Mouse (Mus musculus) macrophage (primary cell): ENCODE measurements around the gene Loxl3. TPM values are rescaled to one million over a fixed set of nuclear protein-coding genes. Genes with fewer than 3 reads are reported as not detected.

Experiments used
- H3K27ac ChIP-seq: fragments of 350-480 bp; formaldehyde crosslinking; 2 replicates; pipeline ENCODE4 v1.9.0; 2021
- H3K36me3 ChIP-seq: fragments of 350-480 bp; formaldehyde crosslinking; 2 replicates; pipeline ENCODE4 v1.9.0; 2021; ENCODE audit errors: inconsistent target
- H3K4me3 ChIP-seq: fragments of 350-480 bp; formaldehyde crosslinking; 2 replicates; pipeline ENCODE4 v1.9.0; 2021; ENCODE audit errors: inconsistent target
- H3K79me2 ChIP-seq: fragments of 350-480 bp; formaldehyde crosslinking; 2 replicates; pipeline ENCODE4 v1.9.0; 2021; ENCODE audit errors: inconsistent target
- WGBS: methylation state at CpG from one replicate; pipeline ENCODE4 v1.1.7; 2026; ENCODE audit warnings: inconsistent platforms; ENCODE audit not compliant: missing documents; 5-methylcytosine and 5-hydroxymethylcytosine counted together
- polyA plus RNA-seq: library from polyadenylated mRNA; stranded (reverse); fragments of 250-400 nt; gene quantifications from 3 replicates; pipeline ENCODE4 v1.2.4, GENCODE M21; 2018; ENCODE audit warnings: inconsistent platforms
- total RNA-seq, 78 experiments: library from RNA; depleted of rRNA; stranded (reverse); fragments of 250-400 nt; gene quantifications; 1 replicate in 9 of 78; 2 replicates in 24 of 78; 3 replicates in 43 of 78; 4 replicates in 2 of 78; pipeline ENCODE4 v1.2.4; 2018; ENCODE audit warnings: inconsistent platforms in 56 of 78

Loxl3 gene
- total RNA-seq (2018; cell fraction: chromatin; rRNA removed), result 100 to 1,000 TPM in 5 of 26 experiments, 10 to 100 TPM in 18, 1 to 10 TPM in 3; 5.5 to 136 (median 38.4) TPM
- 10 to 100 TPM in 9 of 26 experiments, 1 to 10 TPM in 17; 1.6 to 18.5 (median 5.9) TPM for total RNA-seq (2018; cell fraction: cytosol; rRNA removed)
- total RNA-seq (2018; cell fraction: nucleus; rRNA removed), result 10 to 100 TPM in 22 of 26 experiments, 1 to 10 TPM in 4; 4.2 to 87.4 (median 28.4) TPM
- 6.0 to 8.2 TPM (median 7.6 TPM) in 3 replicates for polyA plus RNA-seq

DNA sequence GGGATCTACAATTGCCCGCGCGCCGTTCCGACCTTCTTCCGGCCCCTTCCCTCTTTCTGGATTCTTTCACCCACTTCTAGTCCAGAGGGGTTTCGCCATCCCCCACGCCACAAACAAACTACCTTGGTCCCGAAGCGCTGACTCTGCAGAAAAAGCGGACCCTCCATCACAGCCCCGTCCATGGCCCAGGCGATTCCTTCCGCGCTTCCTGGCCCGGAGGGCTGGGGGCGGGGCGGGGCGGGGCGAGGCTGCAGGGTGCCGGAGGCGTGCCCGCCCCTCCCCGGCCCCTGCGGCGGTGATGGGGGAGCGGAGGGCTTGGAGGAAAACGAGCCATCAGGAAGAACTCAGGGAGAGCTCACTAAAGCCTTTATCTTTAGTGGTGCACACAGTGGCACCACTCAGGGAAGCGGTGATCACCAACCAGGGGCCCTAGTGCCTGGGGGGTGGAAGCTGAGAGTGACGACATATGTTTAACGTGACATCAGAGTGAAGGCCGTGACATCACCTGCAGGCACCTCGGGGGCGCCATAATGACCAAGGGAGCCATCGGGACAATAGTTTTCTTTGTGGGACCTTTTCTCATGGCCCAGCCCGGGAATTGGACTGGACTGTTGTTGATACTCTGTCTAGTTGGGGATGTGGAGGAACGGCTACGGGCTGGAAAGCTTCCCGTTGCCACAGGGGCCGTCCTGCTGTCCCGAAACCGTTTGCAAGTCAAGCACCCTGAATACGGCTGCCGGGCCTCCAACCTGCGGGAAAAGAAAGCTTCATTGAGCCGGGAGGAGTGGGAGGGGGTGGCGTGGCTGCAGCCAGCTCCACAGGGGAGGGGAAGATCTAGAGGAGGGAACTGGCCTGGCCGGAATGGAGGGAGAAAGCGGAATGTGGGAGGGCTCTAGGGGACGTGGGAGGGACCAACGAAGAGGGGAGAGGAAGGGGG, at the start of gene Loxl3, which contains the start of gene Dok1:
Gene Loxl3 (plus strand): TSS at position 925 of the 937 bp plus-strand sequence.
Gene Dok1 (minus strand): TSS at position 223 of the 937 bp plus-strand sequence.
- Histone ChIP-seq H3K4me3 (peak within 1 kb of the TSS; percentile 99), H3K36me3 (peaks cover 24% of the 10 kb centered on the region; the same call in 1 of the 2 replicates), H3K79me2 (peaks cover 25% of the 10 kb centered on the region), H3K27ac (peak within 1 kb of the TSS; percentile 95)
- WGBS, result 3% methylated on average over 44 of the region's 51 CpGs

DNA sequence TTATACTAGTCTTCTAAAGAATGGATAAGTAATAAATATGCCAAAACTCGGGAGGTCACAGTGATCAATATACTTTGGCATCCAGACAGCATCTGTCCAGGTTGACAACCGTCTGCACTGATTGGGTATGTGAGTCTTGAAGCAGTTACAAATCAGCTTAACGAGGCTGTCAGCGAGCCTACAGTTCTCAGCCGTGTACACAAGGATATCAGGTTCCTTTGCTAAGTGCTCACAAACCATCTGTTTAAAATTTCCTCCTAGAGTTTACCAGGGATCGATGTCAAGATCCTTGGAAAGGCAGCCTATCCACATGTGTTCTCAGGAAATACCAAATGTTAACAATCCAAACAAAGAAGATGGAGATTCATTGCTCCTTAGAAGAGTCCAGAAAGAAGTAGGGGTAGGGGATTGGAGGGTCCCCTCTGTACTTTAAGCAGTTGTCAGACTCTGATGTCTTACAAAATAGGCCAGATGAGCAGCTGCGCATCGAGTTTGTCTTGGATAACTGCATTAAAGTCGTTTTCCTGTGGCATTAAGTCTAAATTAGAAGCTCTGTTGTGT, 46.5 kb upstream of the Loxl3 start:
- H3K4me3 ChIP-seq, result no peak overlapping the region
- no peak overlapping the region for H3K27ac ChIP-seq
- no peaks in the 10 kb centered on the region for H3K79me2 ChIP-seq
- 85% methylated on average over 9 of the region's 9 CpGs for WGBS
- no peaks in the 10 kb centered on the region for H3K36me3 ChIP-seq

DNA sequence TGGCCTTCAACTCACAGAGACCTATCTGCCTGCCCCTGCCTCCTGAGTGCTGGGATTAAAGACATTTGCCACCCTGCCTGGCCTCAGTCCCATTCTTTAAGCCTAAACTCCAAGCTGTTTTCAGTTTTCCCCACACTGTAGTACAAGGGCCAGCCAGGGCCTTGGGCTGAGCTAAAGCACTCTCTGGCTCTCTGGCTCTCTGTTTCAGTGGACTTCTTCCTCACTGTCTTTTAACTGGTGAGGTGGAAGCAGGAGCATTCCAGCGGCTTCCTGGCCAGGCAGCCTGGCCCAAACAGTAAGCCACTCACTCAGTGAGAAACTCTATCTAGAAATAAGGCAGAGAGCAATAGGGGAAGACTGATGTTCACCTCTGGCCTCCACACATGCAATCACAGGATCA, 40.3 kb upstream of the Loxl3 start:
- H3K36me3 ChIP-seq, result no peaks in the 10 kb centered on the region
- no peak overlapping the region for H3K4me3 ChIP-seq
- H3K27ac ChIP-seq, result no peak overlapping the region
- no peaks in the 10 kb centered on the region for H3K79me2 ChIP-seq
- 93% methylated on average over 1 of the region's 1 CpGs for WGBS

DNA sequence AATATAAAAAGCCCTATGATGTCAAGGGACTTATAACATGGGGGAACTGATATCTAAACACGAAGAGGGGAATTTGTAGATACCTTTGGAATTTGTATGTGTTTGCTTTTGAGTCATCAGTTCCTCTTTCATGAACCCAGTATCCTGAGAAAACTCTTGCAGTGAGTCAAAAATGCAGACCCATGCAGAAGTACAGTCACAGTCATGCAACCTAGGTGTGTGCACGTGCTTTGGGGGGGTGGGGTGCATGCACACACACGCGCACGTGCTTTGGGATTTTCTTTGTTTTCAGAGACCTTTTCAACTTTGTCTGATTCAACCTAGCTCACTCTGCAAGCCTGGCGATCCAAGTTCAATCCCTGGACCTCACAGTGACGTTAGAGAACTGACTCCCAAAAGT, 39.6 kb upstream of the Loxl3 start:
- 74% methylated on average over 7 of the region's 7 CpGs for WGBS
- Histone ChIP-seq H3K27ac (no peak overlapping the region), H3K4me3 (no peak overlapping the region), H3K36me3 (no peaks in the 10 kb centered on the region), H3K79me2 (no peaks in the 10 kb centered on the region)

GRCm38 (mm10) chr6:82996740-82997315, 37.1 kb upstream of the Loxl3 start:
- Histone ChIP-seq H3K4me3 (no peak overlapping the region; the same call in 1 of the 2 replicates), H3K27ac (peak overlapping the region; percentile 99), H3K36me3 (no peaks in the 10 kb centered on the region), H3K79me2 (peaks cover 2% of the 10 kb centered on the region)
- under 1% methylated on average over 11 of the region's 11 CpGs for WGBS

DNA sequence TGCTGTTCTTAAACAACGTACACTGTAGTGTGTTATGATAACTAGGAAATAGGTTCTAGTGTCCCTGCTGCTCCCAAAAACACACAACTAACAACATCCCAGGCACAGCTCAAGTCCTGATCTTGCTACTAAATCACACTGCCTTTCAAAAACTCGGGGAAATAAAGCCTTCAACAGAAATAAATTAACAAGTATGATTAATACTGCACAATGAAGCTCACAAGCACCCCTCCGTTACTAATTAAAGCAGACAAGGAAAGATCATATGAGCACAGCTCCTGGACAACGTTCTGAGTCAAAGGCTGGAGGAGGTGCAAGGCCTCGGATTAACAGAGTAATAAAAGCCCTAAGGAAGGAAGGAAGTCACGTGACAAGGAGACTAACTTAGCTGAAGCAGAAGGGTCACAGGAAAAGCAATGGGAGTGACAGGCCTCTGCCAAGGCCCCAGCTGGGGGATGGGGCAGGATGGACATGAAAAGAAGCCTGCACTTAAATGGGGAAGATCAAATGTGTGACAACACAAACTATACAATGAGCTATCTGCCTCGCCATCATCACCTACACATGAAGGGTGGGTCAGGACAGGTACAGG, 36.4 kb upstream of the Loxl3 start:
- Histone ChIP-seq H3K27ac (peak overlapping the region; percentile 99), H3K79me2 (peaks cover 10% of the 10 kb centered on the region), H3K4me3 (no peak overlapping the region; the same call in 1 of the 2 replicates), H3K36me3 (no peaks in the 10 kb centered on the region)
- 4% methylated on average over 7 of the region's 7 CpGs for WGBS

GRCm38 (mm10) chr6:82998326-82998725, 35.6 kb upstream of the Loxl3 start:
- H3K27ac ChIP-seq, result peak overlapping the region; percentile 99
- H3K79me2 ChIP-seq, result peaks cover 16% of the 10 kb centered on the region
- no peaks in the 10 kb centered on the region for H3K36me3 ChIP-seq
- 88% methylated on average over 4 of the region's 4 CpGs for WGBS
- H3K4me3 ChIP-seq, result no peak overlapping the region

GRCm38 (mm10) chr6:82999986-83000385, 34.0 kb upstream of the Loxl3 start:
- no peak overlapping the region for H3K4me3 ChIP-seq
- no peak overlapping the region for H3K27ac ChIP-seq
- WGBS, result 90% methylated on average over 8 of the region's 8 CpGs
- H3K36me3 ChIP-seq, result no peaks in the 10 kb centered on the region
- peaks cover 29% of the 10 kb centered on the region for H3K79me2 ChIP-seq

GRCm38 (mm10) chr6:83003082-83003481, 30.9 kb upstream of the Loxl3 start:
- Histone ChIP-seq H3K27ac (peak overlapping the region; percentile 99), H3K36me3 (no peaks in the 10 kb centered on the region), H3K79me2 (peaks cover 29% of the 10 kb centered on the region), H3K4me3 (peak overlapping the region; percentile 48; the same call in 1 of the 2 replicates)
- WGBS, result 71% methylated on average over 1 of the region's 1 CpGs

GRCm38 (mm10) chr6:83003850-83004249, 30.1 kb upstream of the Loxl3 start:
- 91% methylated on average over 5 of the region's 5 CpGs for WGBS
- H3K27ac ChIP-seq, result peak overlapping the region; percentile 99
- no peaks in the 10 kb centered on the region for H3K36me3 ChIP-seq
- H3K4me3 ChIP-seq, result peak overlapping the region; percentile 48
- peaks cover 29% of the 10 kb centered on the region for H3K79me2 ChIP-seq

DNA sequence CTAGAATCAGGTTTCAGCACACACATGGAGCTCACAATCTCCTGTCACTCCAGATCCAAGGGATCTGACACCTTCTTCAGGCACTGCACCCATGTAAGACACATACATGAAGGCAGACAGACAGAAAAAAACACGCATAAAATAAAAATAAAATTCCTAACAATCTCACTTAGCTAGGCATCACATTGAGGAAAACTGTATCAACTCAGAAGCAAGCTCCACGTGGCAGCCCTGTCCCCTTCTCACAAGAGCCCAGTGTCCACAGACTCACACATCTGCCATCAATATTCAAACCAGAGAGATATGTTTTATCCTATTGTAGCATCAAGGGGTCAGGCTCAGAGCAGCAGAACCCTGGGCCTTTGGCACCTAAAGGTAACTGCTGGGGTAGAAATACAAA, 29.7 kb upstream of the Loxl3 start:
- peaks cover 29% of the 10 kb centered on the region for H3K79me2 ChIP-seq
- H3K27ac ChIP-seq, result peak overlapping the region; percentile 99
- peak overlapping the region; percentile 48 for H3K4me3 ChIP-seq
- H3K36me3 ChIP-seq, result no peaks in the 10 kb centered on the region
- 40% methylated on average over 2 of the region's 2 CpGs for WGBS

DNA sequence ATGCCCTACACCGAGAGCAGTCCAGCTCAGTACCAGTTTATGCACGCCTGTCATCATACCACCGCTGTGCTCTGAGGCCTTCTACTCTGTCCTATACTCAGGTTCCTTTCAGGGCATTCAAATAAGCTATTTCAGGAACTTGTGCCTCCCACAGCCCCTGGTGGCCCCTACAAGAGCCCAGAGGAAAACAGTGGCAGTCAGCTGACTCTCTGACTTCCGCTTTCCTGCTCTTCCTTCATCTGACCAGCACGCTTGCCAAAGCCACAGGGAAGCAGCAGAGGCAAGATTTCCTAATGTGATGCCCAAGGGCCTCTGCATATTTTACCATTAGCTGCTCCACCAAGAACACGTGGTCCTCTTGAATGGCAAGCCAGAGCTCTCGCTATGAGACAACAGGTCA, 29.1 kb upstream of the Loxl3 start:
- Histone ChIP-seq H3K79me2 (peaks cover 29% of the 10 kb centered on the region), H3K4me3 (peak overlapping the region; percentile 48), H3K36me3 (no peaks in the 10 kb centered on the region), H3K27ac (peak overlapping the region; percentile 99)
- WGBS, result under 1% methylated on average over 7 of the region's 7 CpGs

DNA sequence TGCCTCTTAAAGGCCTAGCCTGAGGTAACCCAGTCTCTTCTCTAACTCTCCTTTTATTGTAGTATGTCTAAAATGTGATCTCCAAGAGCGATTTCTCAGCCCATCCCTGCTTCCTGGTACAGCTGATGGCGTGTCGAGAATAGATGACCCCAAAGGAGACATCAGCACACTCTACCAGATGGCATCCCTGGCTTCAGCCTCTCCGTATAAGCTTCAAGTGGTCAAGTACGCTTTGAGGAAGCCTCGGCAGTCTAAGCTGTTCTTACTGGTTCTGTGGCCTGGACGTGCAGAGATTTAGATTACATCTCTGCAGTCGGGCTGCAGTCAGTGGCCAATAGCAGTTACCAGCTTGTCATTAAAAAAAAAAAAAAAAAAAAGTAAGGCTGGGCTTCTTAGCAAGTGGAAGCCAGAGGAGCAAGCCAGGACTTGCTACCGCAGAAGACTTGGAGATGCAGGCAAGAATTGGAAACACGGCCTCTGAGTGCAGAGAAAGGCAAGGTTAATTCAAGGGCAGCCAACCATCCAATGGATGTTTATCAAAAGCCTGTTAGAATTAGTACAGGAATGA, 28.4 kb upstream of the Loxl3 start:
- Histone ChIP-seq H3K27ac (peak overlapping the region; percentile 99), H3K4me3 (no peak overlapping the region), H3K36me3 (no peaks in the 10 kb centered on the region), H3K79me2 (peaks cover 29% of the 10 kb centered on the region)
- 46% methylated on average over 10 of the region's 10 CpGs for WGBS

DNA sequence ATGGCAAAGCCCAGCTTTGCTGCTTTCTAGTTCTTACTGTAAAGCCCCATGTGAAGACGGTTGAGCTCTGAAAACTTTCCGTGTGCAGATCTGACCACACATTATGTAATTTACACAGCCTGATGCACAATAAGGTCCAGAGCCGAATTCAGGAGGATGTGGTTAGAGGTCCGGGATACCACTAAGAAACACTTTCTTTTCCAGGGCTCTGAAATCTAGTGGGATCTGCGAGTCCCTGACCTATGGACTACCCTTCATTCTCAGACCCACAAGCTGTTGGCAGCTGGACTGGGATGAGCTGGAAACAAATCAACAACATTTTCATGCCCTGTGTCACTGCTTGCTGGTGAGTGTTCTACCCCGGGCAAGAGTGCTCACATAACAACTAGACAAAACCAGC, 27.9 kb upstream of the Loxl3 start:
- Histone ChIP-seq H3K36me3 (no peaks in the 10 kb centered on the region), H3K27ac (peak overlapping the region; percentile 99), H3K79me2 (peaks cover 29% of the 10 kb centered on the region), H3K4me3 (no peak overlapping the region)
- 3% methylated on average over 6 of the region's 6 CpGs for WGBS
